Mouse (Mus musculus): ENCODE data around the gene Dnajc7. TPM values are rescaled to one million over a fixed set of nuclear protein-coding genes. Genes with fewer than 3 reads are reported as not detected.

Gene Dnajc7
- polyA plus RNA-seq, 1 experiment, result 838 TPM

- H3K27ac ChIP-seq (ENCODE audit: control insufficient read depth, insufficient read depth, low read depth, low read length, poor library complexity), result peak within 1 kb of the TSS; percentile 93
- peaks cover 2% of the 10 kb centered on the region for H3K4me1 ChIP-seq (ENCODE audit: control insufficient read depth, insufficient read depth, low read length)
- TF ChIP-seq POLR2A (IDR thresholded peaks at IDR 0.05; ENCODE audit: borderline replicate concordance, control insufficient read depth, low read depth, low read length) (peak; percentile 75; the same call in 1 of the 2 replicates), CTCF (IDR thresholded peaks at IDR 0.05; ENCODE audit: control insufficient read depth, insufficient read depth, low read length) (0 out of 2 replicates have a peak, but pooled peaks have one; percentile 13)
- peak within 1 kb of the TSS; percentile 90 for H3K4me3 ChIP-seq (replicated peaks; ENCODE audit: control insufficient read depth, low read depth, low read length)
- WGBS, result under 1% methylated on average over 47 of the region's 47 CpGs
Observed at GRCm38 (mm10) chr11:100574708-100575483, 45.1 kb downstream of the Dnajc7 start, which contains the start of gene Cnp. TSS of gene Cnp (plus strand) at chr11:100574904.

- Histone ChIP-seq H3K27ac (ENCODE audit: control insufficient read depth, insufficient read depth, low read depth, low read length, poor library complexity) (peak overlapping the region; percentile 93; the same call in 1 of the 2 replicates), H3K4me3 (replicated peaks; ENCODE audit: control insufficient read depth, low read depth, low read length) (peak overlapping the region; percentile 90), H3K4me1 (ENCODE audit: control insufficient read depth, insufficient read depth, low read length) (peaks cover 2% of the 10 kb centered on the region)
- TF ChIP-seq POLR2A (IDR thresholded peaks at IDR 0.05; ENCODE audit: borderline replicate concordance, control insufficient read depth, low read depth, low read length), result no peak
- TF ChIP-seq CTCF (IDR thresholded peaks at IDR 0.05; ENCODE audit: control insufficient read depth, insufficient read depth, low read length), result no peak
- whole genome bisulfite sequencing, result 22% methylated on average over 3 of the region's 3 CpGs
Observed at GRCm38 (mm10) chr11:100574188-100574587, 45.8 kb downstream of the Dnajc7 start.

- TF ChIP-seq POLR2A (IDR thresholded peaks at IDR 0.05; ENCODE audit: borderline replicate concordance, control insufficient read depth, low read depth, low read length), result no peak
- TF ChIP-seq CTCF (IDR thresholded peaks at IDR 0.05; ENCODE audit: control insufficient read depth, insufficient read depth, low read length), result no peak
- Histone ChIP-seq H3K4me1 (ENCODE audit: control insufficient read depth, insufficient read depth, low read length) (peaks cover 2% of the 10 kb centered on the region; the same call in 1 of the 2 replicates), H3K27ac (ENCODE audit: control insufficient read depth, insufficient read depth, low read depth, low read length, poor library complexity) (no peak overlapping the region; the same call in 1 of the 2 replicates), H3K4me3 (replicated peaks; ENCODE audit: control insufficient read depth, low read depth, low read length) (peak overlapping the region; percentile 36)
- 9% methylated on average over 16 of the region's 16 CpGs for WGBS
Observed at GRCm38 (mm10) chr11:100571202-100571567, 48.8 kb downstream of the Dnajc7 start.

- H3K27ac ChIP-seq (ENCODE audit: control insufficient read depth, insufficient read depth, low read depth, low read length, poor library complexity), result no peak overlapping the region
- H3K4me1 ChIP-seq (ENCODE audit: control insufficient read depth, insufficient read depth, low read length), result peaks cover 2% of the 10 kb centered on the region; the same call in 1 of the 2 replicates
- TF ChIP-seq POLR2A (IDR thresholded peaks at IDR 0.05; ENCODE audit: borderline replicate concordance, control insufficient read depth, low read depth, low read length) (no peak), CTCF (IDR thresholded peaks at IDR 0.05; ENCODE audit: control insufficient read depth, insufficient read depth, low read length) (peak; percentile 73)
- 8% methylated on average over 8 of the region's 8 CpGs for WGBS
- peak overlapping the region; percentile 36 for H3K4me3 ChIP-seq (replicated peaks; ENCODE audit: control insufficient read depth, low read depth, low read length)
Observed at GRCm38 (mm10) chr11:100570430-100571201, 49.4 kb downstream of the Dnajc7 start.

GRCm38 (mm10) chr11:100569789-100570188, 50.2 kb downstream of the Dnajc7 start:
- H3K4me3 ChIP-seq (replicated peaks; ENCODE audit: control insufficient read depth, low read depth, low read length), result no peak overlapping the region
- TF ChIP-seq CTCF (IDR thresholded peaks at IDR 0.05; ENCODE audit: control insufficient read depth, insufficient read depth, low read length) (no peak), POLR2A (IDR thresholded peaks at IDR 0.05; ENCODE audit: borderline replicate concordance, control insufficient read depth, low read depth, low read length) (no peak)
- H3K27ac ChIP-seq (ENCODE audit: control insufficient read depth, insufficient read depth, low read depth, low read length, poor library complexity), result no peak overlapping the region
- H3K4me1 ChIP-seq (ENCODE audit: control insufficient read depth, insufficient read depth, low read length), result peaks cover 2% of the 10 kb centered on the region; the same call in 1 of the 2 replicates
- WGBS, result 64% methylated on average over 9 of the region's 9 CpGs

- no peak for TF ChIP-seq CTCF (IDR thresholded peaks at IDR 0.05; ENCODE audit: control insufficient read depth, insufficient read depth, low read length)
- no peak for TF ChIP-seq POLR2A (IDR thresholded peaks at IDR 0.05; ENCODE audit: borderline replicate concordance, control insufficient read depth, low read depth, low read length)
- Histone ChIP-seq H3K4me1 (ENCODE audit: control insufficient read depth, insufficient read depth, low read length) (peaks cover 2% of the 10 kb centered on the region; the same call in 1 of the 2 replicates), H3K4me3 (replicated peaks; ENCODE audit: control insufficient read depth, low read depth, low read length) (no peak overlapping the region), H3K27ac (ENCODE audit: control insufficient read depth, insufficient read depth, low read depth, low read length, poor library complexity) (no peak overlapping the region; the same call in 1 of the 2 replicates)
- 88% methylated on average over 8 of the region's 8 CpGs for WGBS
Observed at GRCm38 (mm10) chr11:100568692-100569091, 51.3 kb downstream of the Dnajc7 start.

GRCm38 (mm10) chr11:100567815-100568245, 52.1 kb downstream of the Dnajc7 start:
- H3K4me3 ChIP-seq (replicated peaks; ENCODE audit: control insufficient read depth, low read depth, low read length), result no peak overlapping the region
- H3K27ac ChIP-seq (ENCODE audit: control insufficient read depth, insufficient read depth, low read depth, low read length, poor library complexity), result no peak overlapping the region
- TF ChIP-seq CTCF (IDR thresholded peaks at IDR 0.05; ENCODE audit: control insufficient read depth, insufficient read depth, low read length), result no peak
- TF ChIP-seq POLR2A (IDR thresholded peaks at IDR 0.05; ENCODE audit: borderline replicate concordance, control insufficient read depth, low read depth, low read length), result no peak
- WGBS, result 12% methylated on average over 9 of the region's 9 CpGs
- peaks cover 2% of the 10 kb centered on the region; the same call in 1 of the 2 replicates for H3K4me1 ChIP-seq (ENCODE audit: control insufficient read depth, insufficient read depth, low read length)

GRCm38 (mm10) chr11:100567229-100567628, 52.7 kb downstream of the Dnajc7 start:
- WGBS, result 9% methylated on average over 5 of the region's 5 CpGs
- H3K4me3 ChIP-seq (replicated peaks; ENCODE audit: control insufficient read depth, low read depth, low read length), result no peak overlapping the region
- no peak overlapping the region for H3K27ac ChIP-seq (ENCODE audit: control insufficient read depth, insufficient read depth, low read depth, low read length, poor library complexity)
- peaks cover 2% of the 10 kb centered on the region; the same call in 1 of the 2 replicates for H3K4me1 ChIP-seq (ENCODE audit: control insufficient read depth, insufficient read depth, low read length)
- TF ChIP-seq CTCF (IDR thresholded peaks at IDR 0.05; ENCODE audit: control insufficient read depth, insufficient read depth, low read length), result no peak
- TF ChIP-seq POLR2A (IDR thresholded peaks at IDR 0.05; ENCODE audit: borderline replicate concordance, control insufficient read depth, low read depth, low read length), result no peak

Measured in bone marrow, adult 2 months (tissue).